Mouse (Mus musculus) heart, postnatal 36 days (tissue): ENCODE results near the gene Acsm1. TPM values are rescaled to one million over a fixed set of nuclear protein-coding genes. Genes with fewer than 3 reads are reported as not detected.

Experiments used
- DNase-seq, 2 experiments: peaks; one replicate each; pipeline ENCODE4 v3.0.0; 2021 to 2022
- intact Hi-C: fragments of 180-260 bp; cut with DNase I; formaldehyde crosslinking; loops from one replicate; pipeline ENCODE4 v1.15.1; 2025
- total RNA-seq, 2 experiments: library from RNA; stranded (reverse); gene quantifications; 2 replicates each; pipeline ENCODE4 v1.2.3; 2021

Acsm1 gene
- total RNA-seq, 2 experiments from 2014 or later: not detected

- intact Hi-C loops: no loop called here
- DNase-seq: no peak
Measured at GRCm38 (mm10) chr7:119667893-119668292, 61.1 kb downstream of the Acsm1 start.

- intact Hi-C loops: loop anchor here (10.0 kb wide), 1 partner anchor 156 kb away; the partner anchor contains the start of gene Acsm5
- no peak for DNase-seq
Measured at GRCm38 (mm10) chr7:119670395-119670794, 63.6 kb downstream of the Acsm1 start.

GRCm38 (mm10) chr7:119670925-119671324 is 64.1 kb downstream of the Acsm1 start:
- DNase-seq: no peak
- intact Hi-C loops: loop anchor here (10.0 kb wide), 1 partner anchor 156 kb away; the partner anchor contains the start of gene Acsm5

GRCm38 (mm10) chr7:119673465-119673864 is 66.6 kb downstream of the Acsm1 start:
- peak; percentile 11 to 17 for DNase-seq
- intact Hi-C loops: loop anchor here (1.0 to 10.0 kb wide), 2 partner anchors 159 to 654 kb away; partner anchors contain the start of gene Acsm5

GRCm38 (mm10) chr7:119680107-119680506 is 73.3 kb downstream of the Acsm1 start:
- intact Hi-C loops: no loop called here
- DNase-seq: no peak

GRCm38 (mm10) chr7:119682699-119683098 is 75.9 kb downstream of the Acsm1 start:
- intact Hi-C loops: no loop called here
- DNase-seq: no peak

- no peak for DNase-seq
Measured at GRCm38 (mm10) chr7:119689726-119690125, 82.9 kb downstream of the Acsm1 start, which contains the start of gene Acsm4. Gene Acsm4, plus strand, starts transcription at chr7:119690026.

GRCm38 (mm10) chr7:119692302-119692701 is 85.5 kb downstream of the Acsm1 start:
- no peak for DNase-seq
- intact Hi-C loops: no loop called here

More at GRCm38 (mm10) chr7:119689726-119690125, 82.9 kb downstream of the Acsm1 start, which contains the start of gene Acsm4:
- intact Hi-C loops: no loop called here

- DNase-seq: no peak
- intact Hi-C loops: no loop called here
Measured at GRCm38 (mm10) chr7:119694926-119695325, 88.1 kb downstream of the Acsm1 start.

Other genes starting within 250 kb of the Acsm1 start
- not detected for gene Gp2, start 147.7 kb upstream of the Acsm1 start, total RNA-seq
- not detected for gene Umod, start 127.7 kb upstream of the Acsm1 start, total RNA-seq
- 10 to 100 TPM in 1 of 2 experiments, 1 to 10 TPM in 1; 8.8 to 17.7 TPM for gene Acsm5, start 87.6 kb upstream of the Acsm1 start, total RNA-seq
- not detected for gene Pdilt, start 83.5 kb upstream of the Acsm1 start, total RNA-seq
- gene Acsm2, start 52.7 kb upstream of the Acsm1 start, total RNA-seq: not detected
- gene Acsm4, start 83.0 kb downstream of the Acsm1 start, total RNA-seq: not detected
- 10 to 100 TPM; 14.8 to 17.6 TPM for gene Thumpd1, start 113.8 kb downstream of the Acsm1 start, total RNA-seq
- gene Acsm3, start 153.9 kb downstream of the Acsm1 start, total RNA-seq: under 1 TPM; 0.38 to 0.83 TPM
- 1 to 10 TPM; 1.6 to 1.7 TPM for gene Rexo5, start 187.0 kb downstream of the Acsm1 start, total RNA-seq
- 1 to 10 TPM; 1.9 to 2.3 TPM for gene Eri2, start 187.0 kb downstream of the Acsm1 start, total RNA-seq